Mouse (Mus musculus) heart, postnatal 25 days (tissue): ENCODE data around the gene Adra1d. TPM values are rescaled to one million over a fixed set of nuclear protein-coding genes. Genes with fewer than 3 reads are reported as not detected.

Source experiments
- DNase-seq: peaks from one replicate; pipeline ENCODE4 v3.0.0; 2022; ENCODE audit warnings: low spot score
- intact Hi-C: fragments of 180-260 bp; cut with DNase I; formaldehyde crosslinking; loops from one replicate; pipeline ENCODE4 v1.15.1; 2025
- total RNA-seq, 2 experiments: library from RNA; stranded (reverse); gene quantifications; 2 replicates each; pipeline ENCODE4 v1.2.3; 2021

Adra1d gene
- total RNA-seq, 2 experiments from 2014 or later = 4.2 to 5.2 TPM

GRCm38 (mm10) chr2:131505431-131505830, 56.7 kb downstream of the Adra1d start:
- intact Hi-C loops = no loop called here
- no peak for DNase-seq

GRCm38 (mm10) chr2:131502561-131502960, 59.5 kb downstream of the Adra1d start:
- no peak for DNase-seq
- intact Hi-C loops = no loop called here

GRCm38 (mm10) chr2:131501886-131502285, 60.2 kb downstream of the Adra1d start:
- intact Hi-C loops = no loop called here

GRCm38 (mm10) chr2:131499290-131499845, 62.7 kb downstream of the Adra1d start:
- no peak for DNase-seq
- intact Hi-C loops = loop anchor here (5.0 kb wide), 1 partner anchor 37 kb away; no protein-coding TSS in a partner anchor

More at GRCm38 (mm10) chr2:131501886-131502285, 60.2 kb downstream of the Adra1d start:
- no peak for DNase-seq

GRCm38 (mm10) chr2:131498219-131498618, 63.9 kb downstream of the Adra1d start:
- intact Hi-C loops = loop anchor here (5.0 kb wide), 1 partner anchor 36 kb away; no protein-coding TSS in a partner anchor
- DNase-seq = peak; percentile 48

GRCm38 (mm10) chr2:131497224-131497856, 64.7 kb downstream of the Adra1d start:
- intact Hi-C loops = loop anchor here (5.0 kb wide), 1 partner anchor 35 kb away; no protein-coding TSS in a partner anchor
- no peak for DNase-seq

- DNase-seq = no peak
- intact Hi-C loops = loop anchor here (5.0 kb wide), 1 partner anchor 34 kb away; no protein-coding TSS in a partner anchor
Observed at GRCm38 (mm10) chr2:131496125-131496820, 65.8 kb downstream of the Adra1d start.

Other genes with a start within 250 kb of the Adra1d start
- 1 to 10 TPM; 3.6 to 3.9 TPM for gene Rnf24, start 209.4 kb downstream of the Adra1d start, total RNA-seq
- gene Smox, start 70.8 kb downstream of the Adra1d start, total RNA-seq = 10 to 100 TPM; 27.4 to 30.6 TPM